Mouse (Mus musculus): ENCODE measurements around the gene Schip1.

GRCm38 (mm10) chr3:68378799-68379198 is 314.2 kb downstream of the Schip1 start:
- TF ChIP-seq CTCF (conservative IDR thresholded peaks at IDR 0.05; ENCODE audit: insufficient read depth, insufficient read length, low read depth, low read length) = no peak
- no peak for TF ChIP-seq POLR2A (IDR thresholded peaks at IDR 0.05; ENCODE audit: low read depth, low read length)

Data from kidney, adult 2 months (tissue).